Mouse (Mus musculus) large intestine, adult 2 months (tissue): Measurements from ENCODE around the gene Myo10. TPM values are rescaled to one million over a fixed set of nuclear protein-coding genes. Genes with fewer than 3 reads are reported as not detected.
"Not testable (repeated sequence)": the region's sequence is repeated elsewhere in the genome, so short reads cannot be mapped to it uniquely, and the experiment has no call there.

Experiments
- DNase-seq: peaks from one replicate; pipeline ENCODE4 v3.0.0-alpha.2; 2012; ENCODE audit warnings: low read depth, low spot score
- WGBS: fragments of 180-500 bp; shearing (Covaris S2); methylation state at CpG from one replicate; pipeline ENCODE4 v1.1.7; 2018; 5-methylcytosine and 5-hydroxymethylcytosine counted together
- polyA plus RNA-seq: library from polyadenylated mRNA; depleted of rRNA; stranded (reverse); fragments of >200 nt; gene quantifications from 2 replicates; pipeline ENCODE4 v1.2.3, GENCODE M21; 2012

The Myo10 gene
- polyA plus RNA-seq, 1 experiment: 13.8 TPM

DNA sequence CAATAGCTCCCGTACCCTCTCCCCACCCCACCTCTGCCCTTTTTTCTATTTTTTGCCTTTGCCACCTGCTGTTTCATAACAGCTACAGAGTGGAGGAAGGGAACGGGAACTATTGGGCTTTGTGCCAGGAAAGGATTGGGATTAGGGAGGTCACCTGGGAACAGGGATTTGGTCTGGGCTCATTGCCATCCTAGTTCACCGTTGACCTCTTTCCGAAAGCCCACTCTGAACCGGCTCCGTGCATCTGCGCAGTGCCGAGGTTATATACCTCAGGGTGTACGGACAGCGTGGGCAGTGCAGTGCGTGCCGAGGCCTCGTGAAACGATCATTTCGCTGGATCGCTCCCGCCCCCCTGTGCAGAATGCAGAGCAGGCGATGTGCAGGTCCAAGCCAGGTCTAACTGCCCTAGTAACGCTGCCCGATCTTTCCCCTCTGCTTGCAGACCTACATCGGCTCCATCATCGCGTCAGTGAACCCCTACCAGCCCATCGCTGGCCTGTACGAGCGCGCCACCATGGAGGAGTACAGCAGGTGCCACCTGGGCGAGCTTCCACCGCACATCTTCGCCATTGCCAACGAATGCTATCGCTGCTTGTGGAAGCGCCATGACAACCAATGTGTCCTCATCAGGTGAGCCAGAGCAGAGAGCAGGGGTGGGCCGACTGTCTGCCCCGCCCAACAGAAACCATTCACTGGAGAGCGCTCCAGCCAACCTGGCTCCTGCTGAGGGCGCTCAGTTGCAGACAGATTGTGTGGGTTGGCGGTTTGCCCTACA is 91.4 kb downstream of the Myo10 start:
- no peak for DNase-seq
- 88% methylated on average over 38 of the region's 38 CpGs for WGBS

DNA sequence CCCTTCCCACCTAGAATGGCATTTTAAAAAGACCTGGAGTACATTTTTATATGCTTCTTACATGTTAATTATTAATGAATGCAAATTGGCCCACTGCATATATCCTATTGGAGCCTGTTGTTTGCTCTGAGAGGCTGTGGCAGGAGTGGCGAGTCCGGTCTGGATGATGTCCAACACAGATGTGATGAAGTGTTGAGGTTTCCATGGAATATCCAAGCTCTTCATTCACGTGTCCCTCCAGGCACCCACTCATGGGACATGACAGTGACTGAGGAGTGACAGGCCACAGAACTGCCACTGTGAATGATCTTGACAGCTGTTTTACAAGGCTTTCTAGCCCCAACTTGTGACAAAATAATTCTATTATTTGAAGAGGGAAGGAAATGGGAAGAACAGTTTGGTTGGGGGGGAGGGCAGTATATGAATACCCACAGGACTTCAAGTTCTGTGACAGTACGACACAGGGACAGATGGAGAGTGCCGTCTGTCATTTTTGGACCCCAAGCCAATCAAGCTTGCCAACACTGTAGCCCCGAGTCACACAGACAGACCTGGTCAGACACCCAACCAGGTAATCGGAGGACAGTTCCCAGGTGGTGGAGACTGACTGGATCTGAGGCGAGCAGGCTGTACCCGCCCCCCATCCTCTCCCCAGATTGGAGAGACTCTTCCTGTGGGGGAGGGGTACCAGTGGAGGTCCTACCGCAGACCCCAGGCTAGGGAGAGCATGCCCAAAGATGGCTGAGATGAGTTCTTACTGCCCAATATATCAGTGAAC is 93.1 kb downstream of the Myo10 start:
- 62% methylated on average over 10 of the region's 10 CpGs for WGBS
- no peak for DNase-seq

DNA sequence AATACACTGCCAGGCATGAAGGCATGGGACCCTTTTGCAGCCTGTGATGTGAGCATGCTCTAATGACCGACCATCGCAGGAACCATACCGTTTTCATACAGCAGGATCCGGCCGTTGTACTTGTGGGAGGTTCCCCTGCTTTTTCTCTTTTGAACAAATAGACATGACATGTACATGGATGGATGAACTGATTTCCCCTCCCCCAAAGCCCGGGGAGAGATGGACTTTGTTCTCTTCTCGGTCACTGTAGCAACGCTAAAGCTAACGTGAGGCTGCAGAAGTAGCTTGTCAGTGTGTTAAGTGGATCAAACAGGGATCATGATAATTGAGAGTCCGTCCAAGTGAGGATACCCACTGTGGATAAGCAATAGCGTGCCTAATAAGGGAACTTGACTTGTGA is 93.7 kb downstream of the Myo10 start:
- 59% methylated on average over 11 of the region's 11 CpGs for WGBS
- DNase-seq: no peak

DNA sequence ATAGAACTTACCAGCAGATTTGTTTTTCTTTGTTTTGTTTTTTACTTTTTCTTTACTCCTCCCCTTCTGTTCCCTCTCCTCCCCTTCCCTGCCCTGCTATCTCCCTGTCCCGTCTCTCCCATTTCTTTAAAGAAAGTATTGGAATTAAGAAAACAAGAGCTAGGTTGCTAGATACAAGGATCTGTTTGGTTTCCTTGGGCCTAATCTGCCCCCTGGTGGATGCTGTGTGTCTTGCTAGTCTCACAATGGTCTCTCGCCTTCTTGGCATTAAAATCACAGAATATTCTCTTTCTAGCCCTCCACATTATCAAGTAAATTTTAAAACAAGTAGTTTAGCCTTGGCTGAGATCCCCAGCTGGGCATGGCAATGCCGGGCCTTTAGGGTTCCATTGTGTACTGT is 94.7 kb downstream of the Myo10 start:
- peak; percentile 56 for DNase-seq
- 10% methylated on average over 3 of the region's 3 CpGs for WGBS

DNA sequence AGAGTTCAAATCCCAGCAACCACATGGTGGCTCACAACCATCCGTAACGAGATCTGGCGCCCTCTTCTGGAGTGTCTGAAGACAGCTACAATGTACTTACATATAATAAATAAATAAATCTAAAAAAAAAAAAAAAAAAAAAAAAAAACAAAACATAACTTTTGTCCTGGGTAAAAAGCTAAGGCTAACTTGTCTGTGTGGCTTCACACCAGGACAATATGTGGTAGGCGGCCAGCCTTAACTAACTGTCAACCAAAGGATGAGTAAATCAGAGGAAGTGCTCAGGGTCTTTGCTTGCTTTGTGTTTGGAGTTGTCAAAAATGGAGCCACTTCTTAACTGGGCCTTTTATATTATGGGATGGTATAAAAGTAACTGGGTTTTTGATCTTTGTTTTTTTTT is 95.8 kb downstream of the Myo10 start:
- not testable (repeated sequence) for DNase-seq
- WGBS: 89% methylated on average over 3 of the region's 4 CpGs

DNA sequence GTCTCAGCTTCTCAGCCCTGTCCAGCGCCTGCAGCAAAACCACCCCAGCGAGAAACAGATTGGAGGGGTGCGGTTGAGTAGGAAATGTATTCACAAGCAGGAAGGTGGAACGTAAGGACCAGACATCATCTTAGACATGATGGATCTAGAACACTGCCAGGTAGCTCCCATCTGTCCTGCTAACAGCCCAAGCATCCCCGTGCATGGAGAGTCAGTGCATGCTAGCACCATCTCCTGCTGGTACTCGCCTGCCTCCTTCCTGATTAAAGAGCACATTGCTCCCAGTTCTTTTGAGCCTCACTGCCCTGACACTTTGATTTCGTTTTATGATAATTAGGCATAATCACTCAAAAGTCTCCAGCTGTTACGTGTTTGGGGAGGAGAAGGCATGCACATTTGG is 96.9 kb downstream of the Myo10 start:
- no peak for DNase-seq
- WGBS: 90% methylated on average over 8 of the region's 8 CpGs

DNA sequence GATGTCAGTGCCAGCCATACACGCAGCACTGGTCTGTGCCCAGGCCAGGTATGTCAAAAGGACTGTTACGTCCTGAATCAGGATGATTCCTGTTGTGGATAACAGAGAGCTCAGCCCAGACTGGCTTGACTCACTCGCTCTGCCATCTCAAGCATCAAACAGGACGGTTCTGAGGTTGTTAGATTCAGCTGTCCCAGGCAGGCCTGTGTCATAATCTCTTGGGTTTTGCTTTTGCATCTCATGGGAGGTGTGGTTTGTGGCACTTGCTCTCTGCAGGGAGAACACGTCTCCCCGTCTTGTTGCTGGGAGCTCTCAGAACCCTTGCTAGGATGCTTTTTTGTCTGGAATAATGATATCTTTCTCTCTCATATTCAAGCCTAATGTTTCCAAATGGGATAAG is 97.9 kb downstream of the Myo10 start:
- WGBS: 89% methylated on average over 6 of the region's 6 CpGs
- no peak for DNase-seq

DNA sequence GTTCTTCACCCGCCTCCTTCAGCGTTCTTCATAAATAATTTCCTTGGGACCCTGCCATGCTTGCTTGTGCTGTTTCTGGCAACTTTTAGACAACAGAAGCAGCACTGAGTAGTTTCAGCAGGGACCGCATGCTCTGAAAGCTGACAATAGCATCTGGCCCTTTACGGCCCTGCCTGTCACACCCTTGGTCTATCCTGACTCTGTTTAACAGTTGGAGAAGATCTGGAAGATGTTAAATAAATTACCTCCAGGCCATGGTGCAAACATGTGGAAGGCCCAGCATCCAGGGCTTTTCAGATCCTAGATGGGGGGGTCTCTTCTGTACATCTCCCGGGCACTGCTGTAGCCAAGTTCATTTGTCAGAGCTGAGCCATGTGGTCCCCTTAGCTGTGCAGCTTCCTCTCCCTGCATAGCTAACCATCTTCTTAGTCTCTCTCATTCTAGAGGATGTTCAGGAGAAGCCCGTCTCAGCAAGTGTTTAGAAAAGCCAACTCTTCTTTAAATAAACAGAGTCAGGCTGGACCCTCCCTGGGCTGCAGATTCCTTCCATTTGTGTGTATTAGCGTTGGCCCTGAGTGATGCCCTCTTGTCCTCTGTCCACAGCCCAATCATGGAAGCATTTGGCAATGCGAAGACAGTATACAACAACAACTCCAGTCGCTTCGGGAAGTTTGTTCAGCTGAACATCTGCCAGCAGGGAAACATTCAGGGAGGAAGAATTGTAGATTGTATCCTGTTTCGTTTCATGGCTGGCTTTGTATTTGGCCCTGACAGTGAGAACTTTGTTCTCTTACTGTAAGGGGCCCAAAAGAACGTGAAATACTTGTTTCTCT is 101.2 kb downstream of the Myo10 start:
- whole genome bisulfite sequencing: 31% methylated on average over 12 of the region's 12 CpGs

DNA sequence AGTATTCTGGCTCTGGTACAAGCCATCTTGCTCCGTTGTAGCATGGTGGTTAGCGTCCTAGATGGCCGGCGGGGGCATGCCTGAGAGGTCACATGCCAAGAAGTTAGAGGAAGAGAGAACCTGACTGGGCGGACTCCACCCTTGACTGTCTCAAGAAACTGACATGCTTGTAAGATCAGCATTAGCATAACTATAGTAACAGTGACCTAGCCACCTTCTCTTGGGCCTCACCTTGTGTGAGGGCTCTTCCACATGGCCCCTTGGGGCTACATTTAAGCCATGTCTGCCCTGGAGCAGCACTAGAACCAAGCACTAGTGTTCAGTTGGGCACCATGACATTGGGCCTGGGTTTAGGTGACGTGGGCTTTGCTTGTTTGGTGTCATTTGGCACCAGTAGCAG is 102.2 kb downstream of the Myo10 start:
- no peak for DNase-seq
- 91% methylated on average over 6 of the region's 6 CpGs for WGBS

More for the DNA sequence above, 101.2 kb downstream of the Myo10 start:
- no peak for DNase-seq

DNA sequence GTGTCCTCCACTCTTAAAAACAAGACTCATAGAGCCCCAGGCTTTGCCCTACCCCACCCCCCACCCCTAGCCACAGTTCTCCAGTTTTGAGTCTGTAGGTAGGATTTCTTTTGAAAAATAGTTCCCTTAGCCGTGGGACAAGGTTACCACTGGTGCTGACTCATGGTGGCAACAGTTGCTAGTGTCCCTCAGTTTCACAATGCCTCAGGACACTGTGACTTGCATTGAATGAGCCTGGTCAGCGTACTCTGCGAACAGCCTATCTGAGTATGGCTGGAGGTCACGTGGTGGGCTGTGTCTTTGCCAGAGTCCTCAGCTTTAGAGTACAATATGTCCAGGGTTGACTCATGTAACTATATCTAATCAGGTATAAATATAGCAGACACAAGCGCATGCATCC is 104.5 kb downstream of the Myo10 start:
- no peak for DNase-seq
- 88% methylated on average over 5 of the region's 5 CpGs for WGBS

DNA sequence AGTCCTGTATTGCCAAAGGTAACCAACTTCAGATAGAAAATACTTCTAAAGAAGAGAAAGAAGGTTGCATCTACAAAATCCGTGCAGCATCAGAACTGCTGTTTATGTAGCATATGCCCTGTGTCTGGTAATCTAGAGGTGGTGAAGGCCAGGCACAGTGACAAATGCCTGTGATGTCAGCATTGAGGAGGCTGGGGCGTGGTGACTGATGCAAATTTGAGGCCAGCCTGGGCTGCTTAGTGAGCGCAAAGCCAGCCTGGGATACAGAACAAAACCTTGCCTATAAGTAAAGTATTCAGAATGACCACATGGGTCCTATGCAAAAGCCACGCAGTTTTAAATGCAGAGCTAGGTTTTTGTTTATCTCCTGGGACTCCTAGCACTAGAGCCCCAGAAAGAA is 106.2 kb downstream of the Myo10 start:
- WGBS: 84% methylated on average over 4 of the region's 4 CpGs
- no peak for DNase-seq

DNA sequence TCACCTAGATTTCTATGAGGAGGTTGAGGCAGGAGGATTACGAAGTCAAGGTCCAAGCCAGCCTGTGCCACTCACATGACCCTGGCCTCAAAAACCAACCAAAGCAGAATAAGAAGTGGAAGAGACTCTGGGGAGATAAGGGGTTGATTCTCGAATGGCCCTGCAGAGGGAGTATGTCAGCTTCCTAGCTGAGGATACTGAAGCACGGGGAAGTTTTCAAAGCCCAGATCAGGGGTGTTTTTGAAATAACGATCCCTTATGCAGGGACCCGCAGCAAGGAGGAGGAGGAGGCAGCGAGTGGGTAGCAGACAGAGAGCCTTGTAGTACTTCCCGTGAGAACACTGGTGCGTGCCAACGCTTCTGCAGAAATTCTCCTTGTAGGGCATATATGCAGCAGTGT is 108.7 kb downstream of the Myo10 start:
- 65% methylated on average over 9 of the region's 9 CpGs for WGBS
- DNase-seq: no peak

DNA sequence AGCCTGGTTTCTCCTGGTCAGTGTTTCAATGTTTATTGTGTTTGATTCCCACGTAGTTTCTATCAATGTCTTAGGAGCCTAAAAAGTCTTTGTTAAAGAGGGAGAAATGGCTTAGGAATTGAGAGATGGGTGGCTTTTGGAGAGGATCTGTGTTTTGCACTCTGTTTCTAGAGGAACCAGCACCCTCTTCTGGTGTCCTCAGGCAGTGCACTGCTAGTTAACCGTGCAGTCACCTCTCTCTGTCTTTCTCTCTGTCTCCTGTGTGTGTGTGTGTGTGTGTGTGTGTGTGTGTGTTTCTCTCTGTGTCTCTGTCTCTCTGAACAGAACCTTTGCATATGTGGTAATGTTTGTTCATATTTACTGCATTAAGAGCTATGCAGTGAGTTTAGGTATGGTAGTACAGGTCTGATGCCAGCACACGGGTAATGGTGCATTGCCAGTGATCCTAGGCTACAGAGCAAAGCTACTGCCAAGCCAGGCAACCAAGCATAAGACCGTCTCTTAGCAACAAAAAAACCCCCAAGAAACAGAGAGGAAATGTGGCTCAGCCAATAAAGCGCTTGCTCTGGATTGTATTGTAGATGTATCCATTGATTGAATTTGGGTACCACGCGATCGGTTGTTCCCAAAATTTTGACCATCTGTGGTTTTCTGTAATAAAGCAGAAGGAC is 110.6 kb downstream of the Myo10 start:
- WGBS: 84% methylated on average over 8 of the region's 8 CpGs
- no peak for DNase-seq

DNA sequence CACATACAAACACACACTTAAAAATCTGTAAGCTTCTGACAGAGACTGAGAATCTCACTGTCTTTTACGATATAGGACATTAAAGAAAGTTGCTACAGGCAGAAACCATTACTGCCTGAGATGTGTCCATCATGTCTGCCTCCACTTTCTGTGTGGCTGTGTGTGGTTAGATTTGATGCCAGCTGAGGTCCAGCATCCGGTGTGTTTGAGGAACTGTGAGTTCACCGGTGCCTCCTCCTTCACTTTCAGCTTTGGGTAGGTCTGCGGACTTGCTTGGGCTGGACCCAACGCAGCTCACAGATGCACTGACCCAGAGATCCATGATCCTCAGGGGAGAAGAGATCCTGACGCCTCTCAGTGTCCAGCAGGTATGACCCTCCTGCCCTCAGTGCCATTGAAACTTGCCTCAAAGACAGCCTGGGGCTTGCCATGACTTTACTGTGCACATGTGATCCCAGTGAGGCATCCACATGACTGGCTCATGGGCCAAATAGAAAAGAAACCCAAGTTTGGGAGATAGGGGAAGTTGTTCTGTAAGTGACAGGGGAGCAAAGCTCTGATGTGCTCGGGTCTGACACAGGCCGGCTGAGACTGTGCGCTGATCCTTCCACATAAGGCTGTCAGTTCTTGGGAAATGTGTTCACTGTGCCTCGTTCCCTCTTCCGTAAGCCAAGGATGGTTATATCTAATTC is 111.6 kb downstream of the Myo10 start:
- WGBS: 93% methylated on average over 11 of the region's 11 CpGs
- DNase-seq: no peak

DNA sequence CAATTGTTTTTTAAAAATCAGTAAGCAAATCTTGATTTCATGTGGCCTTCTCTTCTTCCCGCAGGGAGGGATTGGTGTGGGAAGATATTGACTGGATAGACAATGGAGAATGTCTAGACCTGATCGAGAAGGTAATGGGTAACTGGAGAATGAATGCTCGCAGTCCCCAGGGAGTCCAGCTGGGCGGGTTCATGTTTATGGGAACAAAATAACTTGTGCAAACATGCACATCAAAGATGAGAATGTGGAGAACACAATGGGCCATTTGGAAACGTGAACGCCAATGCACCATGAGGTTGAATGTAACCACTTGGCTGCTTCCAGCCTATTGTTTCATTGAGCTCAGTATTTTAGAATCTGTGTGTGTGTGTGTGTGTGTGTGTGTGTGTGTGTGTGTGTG is 114.2 kb downstream of the Myo10 start:
- no peak for DNase-seq
- WGBS: 57% methylated on average over 6 of the region's 6 CpGs

DNA sequence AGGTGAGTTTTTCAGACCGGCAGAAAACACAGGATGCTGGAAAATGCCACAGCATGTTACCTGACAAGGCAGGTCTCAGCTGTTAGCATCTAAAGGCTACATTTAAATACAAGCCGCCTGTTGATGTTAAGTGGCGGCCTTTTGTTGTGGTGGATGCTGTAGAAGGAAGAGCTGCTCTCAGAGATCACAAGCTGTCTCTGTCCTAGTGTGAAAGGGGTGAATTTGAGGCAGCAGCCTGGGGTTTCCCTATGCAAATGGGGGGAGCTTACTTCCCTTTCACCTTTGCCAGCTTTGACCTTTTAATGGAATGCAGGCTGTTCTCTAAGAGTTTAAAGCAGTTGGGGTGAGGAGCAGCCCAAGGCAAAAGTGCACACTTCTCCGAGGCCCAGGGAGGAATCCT is 117.9 kb downstream of the Myo10 start:
- 85% methylated on average over 4 of the region's 4 CpGs for WGBS
- DNase-seq: no peak

DNA sequence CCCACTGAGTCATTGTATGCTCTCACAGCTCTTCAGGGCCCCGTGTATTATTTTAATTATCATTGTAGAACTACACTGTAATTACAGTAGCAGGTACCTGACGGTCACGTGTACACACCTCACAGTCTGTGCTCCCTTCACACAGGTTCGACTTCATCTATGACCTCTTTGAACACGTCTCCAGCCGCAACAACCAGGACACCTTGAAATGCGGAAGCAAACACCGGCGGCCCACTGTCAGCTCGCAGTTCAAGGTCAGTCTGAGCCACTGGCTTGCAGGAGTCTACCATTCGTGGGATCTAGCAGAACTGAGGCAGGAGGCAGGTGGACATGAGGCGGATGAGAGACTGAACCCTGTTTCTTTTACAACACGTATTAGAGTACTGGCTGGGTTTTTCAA is 119.9 kb downstream of the Myo10 start:
- 86% methylated on average over 13 of the region's 13 CpGs for WGBS
- no peak for DNase-seq

DNA sequence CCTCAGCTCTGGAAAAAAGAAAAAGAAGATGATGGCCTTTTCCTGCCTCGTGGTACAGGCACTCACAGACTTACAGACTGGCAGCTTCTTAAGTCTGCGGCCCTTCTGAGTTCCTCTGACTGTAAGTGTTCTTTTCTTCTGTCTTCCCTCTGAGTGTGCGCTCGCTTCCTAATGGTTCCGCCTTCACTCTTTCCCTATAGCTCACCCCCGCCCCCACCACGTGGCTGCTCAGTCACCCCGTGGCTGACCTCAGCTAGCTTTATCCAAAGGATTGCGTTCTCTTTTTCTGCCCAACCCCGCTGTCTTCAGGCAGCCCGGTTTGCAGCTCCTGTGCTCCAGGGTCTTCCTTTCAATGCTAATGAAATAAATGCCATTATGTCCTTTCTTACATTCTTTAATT is 129.2 kb downstream of the Myo10 start:
- DNase-seq: no peak
- WGBS: 80% methylated on average over 11 of the region's 11 CpGs

DNA sequence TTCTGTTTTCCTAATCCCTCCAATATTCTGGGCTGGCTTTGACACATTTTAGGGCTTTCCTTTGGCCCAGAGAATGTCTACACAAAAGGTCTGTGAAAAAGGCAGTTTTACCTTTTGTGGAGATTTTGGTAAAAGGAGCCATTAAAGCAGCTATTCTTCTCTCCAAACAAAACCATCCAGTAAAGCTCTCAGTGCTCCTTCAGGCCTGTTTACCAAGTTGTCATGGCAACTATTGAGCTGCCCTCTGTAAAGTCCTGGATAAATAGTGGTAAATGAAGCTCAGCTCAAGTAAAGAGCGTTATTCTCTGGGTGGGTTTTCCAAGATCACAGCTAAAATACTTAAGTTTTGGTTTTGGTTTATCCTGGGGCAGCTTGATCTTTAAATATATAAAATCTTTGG is 130.3 kb downstream of the Myo10 start:
- 43% methylated on average over 1 of the region's 1 CpGs for WGBS
- DNase-seq: no peak
